Mouse (Mus musculus) limb, embryonic 11.5 days (tissue): ENCODE results near the gene Traf3ip1. TPM values are rescaled to one million over a fixed set of nuclear protein-coding genes. Genes with fewer than 3 reads are reported as not detected.
A peak's percentile ranks its signal among the peaks of the same experiment; 100 is the strongest.

Experiments
- ATAC-seq: fragments of 200-750 bp; cut with Nextera tagmentation; 2 replicates; pipeline ENCODE4 v1.8.0; 2017; ENCODE audit warnings: low read depth; ENCODE audit not compliant: insufficient number of reproducible peaks, low FRiP score, low TSS enrichment
- DNase-seq: peaks from one replicate; pipeline ENCODE4 v3.0.0-alpha.2; 2015; ENCODE audit warnings: low spot score
- H3K27ac ChIP-seq: fragments of 300-500 bp; sonication (generic); replicated peaks from 2 replicates; pipeline ENCODE4 v1.5.1; 2014; ENCODE audit warnings: low read depth, mild to moderate bottlenecking, low read length
- H3K27me3 ChIP-seq: fragments of 300-500 bp; sonication (generic); 2 replicates; pipeline ENCODE4 v1.6.1; 2014; ENCODE audit warnings: mild to moderate bottlenecking, low read length, mixed read lengths; ENCODE audit not compliant: control insufficient read depth, insufficient read depth
- H3K36me3 ChIP-seq: fragments of 300-500 bp; sonication (generic); 2 replicates; pipeline ENCODE4 v1.6.1; 2014; ENCODE audit warnings: mild to moderate bottlenecking, low read length, moderate library complexity, mixed read lengths; ENCODE audit not compliant: control insufficient read depth, insufficient read depth
- H3K4me1 ChIP-seq: fragments of 300-500 bp; sonication (generic); 2 replicates; pipeline ENCODE4 v1.6.1; 2014; ENCODE audit warnings: low read length, mixed read lengths; ENCODE audit not compliant: control insufficient read depth, insufficient read depth
- H3K4me2 ChIP-seq: fragments of 300-500 bp; sonication (generic); 2 replicates; pipeline ENCODE4 v1.6.1; 2014; ENCODE audit warnings: low read depth, mild to moderate bottlenecking, moderate library complexity; ENCODE audit not compliant: severe bottlenecking
- H3K4me3 ChIP-seq: fragments of 300-500 bp; sonication (generic); 2 replicates; pipeline ENCODE4 v1.5.1; 2014; ENCODE audit warnings: low read depth, low read length
- H3K9ac ChIP-seq: fragments of 300-500 bp; sonication (generic); 2 replicates; pipeline ENCODE4 v1.6.1; 2014; ENCODE audit warnings: mild to moderate bottlenecking, low read length
- H3K9me3 ChIP-seq: fragments of 300-500 bp; sonication (generic); 2 replicates; pipeline ENCODE4 v1.6.1; 2016; ENCODE audit warnings: low read length; ENCODE audit not compliant: control insufficient read depth
- WGBS: fragments of 180-500 bp; shearing (Covaris S2); extraction: QIAGEN DNeasy Blood & Tissue Kit; methylation state at CpG from one replicate; pipeline ENCODE4 v1.1.7; 2014; 5-methylcytosine and 5-hydroxymethylcytosine counted together
- polyA plus RNA-seq: library from polyadenylated mRNA; unstranded; fragments of >200 nt; fragmentation: Nextera tagmentation; extraction: Ambion mirVana; gene quantifications from 2 replicates; pipeline ENCODE4 v1.2.1, GENCODE M21; 2014

Traf3ip1 gene
- polyA plus RNA-seq, 1 experiment from 2014 or later, result 8.3 TPM

DNA sequence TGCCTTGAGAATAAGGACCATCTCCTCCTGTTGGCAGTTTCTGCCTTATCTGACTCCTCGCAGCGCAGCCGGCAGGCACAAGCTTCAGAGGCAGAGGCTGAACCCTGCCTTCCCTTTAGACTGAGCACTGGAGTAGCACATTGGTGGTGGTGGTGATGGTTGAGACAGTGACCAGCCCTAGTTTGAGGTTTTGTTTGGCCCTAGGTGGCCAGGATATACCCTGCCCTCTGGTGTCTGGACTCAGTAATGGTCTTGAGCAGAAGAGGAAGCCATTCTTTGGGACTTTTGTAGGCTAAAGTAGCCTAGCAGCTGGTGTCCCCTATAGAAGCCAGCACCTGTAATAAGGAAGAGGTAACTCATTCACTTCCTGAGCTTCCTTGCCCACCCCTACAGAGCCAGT lies 69.6 kb downstream of the Traf3ip1 start:
- Histone ChIP-seq H3K36me3 (no peaks in the 10 kb centered on the region), H3K4me1 (peaks cover 6% of the 10 kb centered on the region; the same call in 1 of the 2 replicates), H3K9ac (no peak overlapping the region), H3K27ac (no peak overlapping the region), H3K4me2 (no peak overlapping the region), H3K4me3 (no peak overlapping the region), H3K9me3 (no peaks in the 10 kb centered on the region), H3K27me3 (no peaks in the 10 kb centered on the region)
- WGBS, result 59% methylated on average over 3 of the region's 3 CpGs
- DNase-seq (no peak), ATAC-seq (no peak)

DNA sequence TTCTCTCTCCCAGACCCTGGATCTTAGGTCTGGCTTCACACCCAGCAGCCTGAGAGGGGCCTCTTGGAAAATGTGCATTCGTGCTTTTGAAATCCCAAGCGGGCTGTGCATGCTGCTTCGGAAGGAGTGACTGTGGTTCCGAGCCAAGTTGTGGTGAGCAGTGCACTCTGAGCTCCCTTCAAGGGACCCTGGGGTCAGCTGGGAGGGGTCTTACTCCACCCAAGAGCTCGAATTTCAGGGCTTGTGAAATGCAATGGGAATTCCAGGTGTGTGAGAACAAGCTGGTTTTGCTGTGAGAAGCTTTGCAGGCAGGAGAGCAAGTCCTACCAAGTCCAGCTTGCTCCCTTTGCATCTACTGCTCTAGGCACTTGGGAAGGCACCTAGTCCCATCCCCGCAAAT lies 70.2 kb downstream of the Traf3ip1 start:
- Histone ChIP-seq H3K9ac (no peak overlapping the region), H3K4me1 (peaks cover 6% of the 10 kb centered on the region; the same call in 1 of the 2 replicates), H3K27ac (no peak overlapping the region), H3K36me3 (no peaks in the 10 kb centered on the region), H3K4me3 (no peak overlapping the region), H3K4me2 (no peak overlapping the region), H3K27me3 (no peaks in the 10 kb centered on the region), H3K9me3 (no peaks in the 10 kb centered on the region)
- ATAC-seq (no peak), DNase-seq (peak; percentile 45)
- 44% methylated on average over 6 of the region's 6 CpGs for WGBS

DNA sequence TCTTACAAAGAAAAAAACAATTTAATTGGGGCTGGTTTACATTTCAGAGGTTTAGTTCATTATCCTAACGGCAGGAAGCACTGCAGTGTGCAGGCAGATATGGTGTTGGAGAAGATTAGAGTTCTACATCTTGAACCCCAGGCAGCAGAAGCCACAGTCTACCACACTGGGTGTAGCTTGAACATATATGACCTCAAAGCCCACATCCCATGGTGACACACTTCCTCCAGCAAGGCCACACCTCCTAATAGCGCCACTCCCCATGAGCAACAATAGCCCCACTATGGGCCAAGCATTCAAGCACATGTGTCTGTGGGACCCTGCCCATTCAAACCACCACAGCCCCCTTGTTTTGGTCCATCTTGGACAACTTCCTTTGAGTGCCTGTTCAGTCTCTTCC lies 72.8 kb downstream of the Traf3ip1 start:
- H3K9me3 ChIP-seq, result no peaks in the 10 kb centered on the region
- H3K4me1 ChIP-seq, result peaks cover 9% of the 10 kb centered on the region
- no peak overlapping the region for H3K27ac ChIP-seq
- no peak overlapping the region for H3K9ac ChIP-seq
- no peaks in the 10 kb centered on the region for H3K27me3 ChIP-seq
- no peak overlapping the region for H3K4me2 ChIP-seq
- ATAC-seq (no peak), DNase-seq (no peak)
- no peak overlapping the region for H3K4me3 ChIP-seq
- H3K36me3 ChIP-seq, result no peaks in the 10 kb centered on the region
- 87% methylated on average over 2 of the region's 2 CpGs for WGBS

DNA sequence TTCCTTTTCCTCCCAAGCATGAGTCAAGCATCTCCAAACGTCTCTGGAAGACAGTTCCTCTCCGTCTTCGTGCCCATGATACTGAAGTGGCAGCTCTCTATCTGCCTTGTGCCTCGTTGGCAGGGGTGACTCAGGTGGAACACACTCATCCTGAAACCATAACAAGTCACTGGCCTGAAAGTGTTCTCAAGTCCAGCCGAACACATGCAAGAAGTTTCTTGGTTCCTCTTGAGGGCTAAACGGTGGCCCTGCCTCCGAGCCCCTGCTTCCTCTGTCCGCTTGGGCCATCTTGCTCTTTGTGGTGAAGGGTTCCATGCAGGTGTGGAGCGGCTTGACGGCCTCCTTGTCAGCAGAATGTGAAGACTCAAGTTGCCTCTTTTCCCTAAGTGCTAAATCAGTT lies 78.0 kb downstream of the Traf3ip1 start:
- Histone ChIP-seq H3K9ac (no peak overlapping the region), H3K9me3 (no peaks in the 10 kb centered on the region), H3K27ac (no peak overlapping the region), H3K36me3 (no peaks in the 10 kb centered on the region), H3K27me3 (no peaks in the 10 kb centered on the region), H3K4me1 (peaks cover 3% of the 10 kb centered on the region; the same call in 1 of the 2 replicates), H3K4me3 (no peak overlapping the region), H3K4me2 (no peak overlapping the region)
- DNase-seq, result no peak
- 84% methylated on average over 10 of the region's 10 CpGs for WGBS
- ATAC-seq, result no peak

DNA sequence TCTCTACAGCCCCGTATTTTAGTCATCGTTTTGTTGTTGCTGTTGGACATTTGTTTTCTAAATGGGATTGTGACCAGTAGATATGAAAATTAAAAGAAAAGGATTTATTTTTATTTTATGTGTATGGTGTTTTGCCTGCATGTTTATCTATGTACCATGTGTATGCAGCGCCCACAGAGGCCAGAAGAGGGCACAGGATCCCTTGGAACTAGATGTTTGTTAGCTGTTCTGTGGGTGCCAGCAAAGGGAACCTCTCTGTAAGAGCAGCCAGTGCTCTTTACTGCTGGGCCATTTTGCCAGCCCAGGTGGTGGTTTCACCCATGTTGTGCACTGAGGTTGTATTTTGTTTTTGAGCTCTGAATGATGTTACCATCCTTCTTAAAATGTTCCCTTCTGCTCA lies 79.8 kb downstream of the Traf3ip1 start:
- H3K36me3 ChIP-seq, result no peaks in the 10 kb centered on the region
- H3K4me3 ChIP-seq, result no peak overlapping the region
- 64% methylated on average over 3 of the region's 3 CpGs for WGBS
- H3K27me3 ChIP-seq, result no peaks in the 10 kb centered on the region
- H3K4me1 ChIP-seq, result peaks cover 7% of the 10 kb centered on the region; the same call in 1 of the 2 replicates
- H3K9me3 ChIP-seq, result no peaks in the 10 kb centered on the region
- ATAC-seq, result no peak
- no peak overlapping the region for H3K4me2 ChIP-seq
- H3K9ac ChIP-seq, result no peak overlapping the region
- no peak overlapping the region for H3K27ac ChIP-seq
- DNase-seq, result peak; percentile 78

DNA sequence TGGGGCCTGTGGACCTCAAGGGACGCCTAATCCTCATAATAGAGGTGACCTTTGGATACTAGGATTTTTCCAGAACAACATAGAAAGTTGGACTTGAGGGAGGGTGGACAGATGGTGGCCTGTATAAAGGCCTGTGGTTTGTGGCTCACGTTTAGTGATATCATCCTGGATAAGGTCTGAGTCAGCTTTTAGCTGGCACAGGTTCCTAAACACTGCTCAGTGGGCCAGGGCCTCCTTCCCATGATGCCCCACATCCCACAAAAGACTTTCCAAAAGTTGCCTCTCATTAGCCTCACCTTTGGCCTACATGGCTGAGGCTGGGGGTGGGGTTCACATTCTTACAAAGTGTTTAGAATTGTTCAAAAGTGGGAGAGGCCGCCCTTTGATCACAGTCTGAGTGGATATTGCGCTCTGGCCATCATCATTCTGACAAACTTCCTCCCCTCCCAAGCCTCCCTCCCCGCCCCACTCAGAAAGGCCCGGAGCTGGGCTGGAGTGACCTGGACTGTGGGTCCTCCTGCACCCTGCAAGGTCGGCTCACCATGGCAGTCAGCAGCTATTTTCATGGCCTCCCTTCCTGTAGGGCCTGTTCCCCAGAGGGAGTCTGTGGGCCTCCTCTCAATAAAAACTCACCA lies 83.6 kb downstream of the Traf3ip1 start:
- Histone ChIP-seq H3K4me3 (no peak overlapping the region), H3K4me2 (no peak overlapping the region), H3K9ac (no peak overlapping the region), H3K36me3 (no peaks in the 10 kb centered on the region), H3K4me1 (peaks cover 8% of the 10 kb centered on the region), H3K27ac (no peak overlapping the region), H3K9me3 (no peaks in the 10 kb centered on the region), H3K27me3 (no peaks in the 10 kb centered on the region)
- DNase-seq (no peak), ATAC-seq (no peak)
- WGBS, result 65% methylated on average over 7 of the region's 7 CpGs

Other genes with a start within 250 kb of the Traf3ip1 start
- 80.3 and 84.7 TPM in 2 replicates for gene Ube2f, start 244.3 kb upstream of the Traf3ip1 start, polyA plus RNA-seq
- 11.5 and 14.1 TPM in 2 replicates for gene Scly, start 196.3 kb upstream of the Traf3ip1 start, polyA plus RNA-seq
- gene Espnl, start 172.6 kb upstream of the Traf3ip1 start, polyA plus RNA-seq, result 0.05 TPM in 1 of 2 replicates, not detected in the other
- 0.25 and 0.44 TPM in 2 replicates for gene Klhl30, start 143.6 kb upstream of the Traf3ip1 start, polyA plus RNA-seq
- 1.1 and 1.5 TPM in 2 replicates for gene Erfe, start 128.2 kb upstream of the Traf3ip1 start, polyA plus RNA-seq
- gene Ilkap, start 95.8 kb upstream of the Traf3ip1 start, polyA plus RNA-seq, result 178 and 189 TPM in 2 replicates
- 99.8 and 101 TPM in 2 replicates for gene Hes6, start 80.6 kb upstream of the Traf3ip1 start, polyA plus RNA-seq
- 1.4 and 2.1 TPM in 2 replicates for gene Per2, start 35.3 kb upstream of the Traf3ip1 start, polyA plus RNA-seq
- 6.7 and 7.6 TPM in 2 replicates for gene Asb1, start 45.9 kb downstream of the Traf3ip1 start, polyA plus RNA-seq